Mouse (Mus musculus) bone marrow macrophage, adult 2 months (primary cell): ENCODE data around the gene Stard7. TPM values are rescaled to one million over a fixed set of nuclear protein-coding genes. Genes with fewer than 3 reads are reported as not detected.
A peak's percentile ranks its signal among the peaks of the same experiment; 100 is the strongest.

Experiments
- H3K27ac ChIP-seq: 2 replicates; pipeline ENCODE4 v1.5.1; 2012; ENCODE audit warnings: low read depth, low read length; ENCODE audit not compliant: insufficient read depth
- H3K4me1 ChIP-seq: 2 replicates; pipeline ENCODE4 v1.6.1; 2012; ENCODE audit warnings: low read length; ENCODE audit not compliant: control insufficient read depth, insufficient read depth
- H3K4me3 ChIP-seq: 2 replicates; pipeline ENCODE4 v1.5.1; 2012; ENCODE audit warnings: mild to moderate bottlenecking, low read length, moderate library complexity; ENCODE audit not compliant: insufficient read depth
- CTCF ChIP-seq: IDR thresholded peaks from 2 replicates; pipeline ENCODE4 v1.5.1; 2012; ENCODE audit warnings: low read depth, mild to moderate bottlenecking, low read length, moderate library complexity
- POLR2A ChIP-seq: IDR thresholded peaks from 2 replicates; pipeline ENCODE4 v1.6.1; 2012; ENCODE audit warnings: mild to moderate bottlenecking, low read depth, low read length, borderline replicate concordance
- polyA plus RNA-seq: library from polyadenylated mRNA; stranded (reverse); fragments of >200 nt; gene quantifications from 2 replicates; pipeline ENCODE4 v1.2.4, GENCODE M21; 2012; ENCODE audit not compliant: missing spikeins, insufficient read depth, insufficient read length

The Stard7 gene
- polyA plus RNA-seq, 1 experiment, result 35.5 TPM

DNA sequence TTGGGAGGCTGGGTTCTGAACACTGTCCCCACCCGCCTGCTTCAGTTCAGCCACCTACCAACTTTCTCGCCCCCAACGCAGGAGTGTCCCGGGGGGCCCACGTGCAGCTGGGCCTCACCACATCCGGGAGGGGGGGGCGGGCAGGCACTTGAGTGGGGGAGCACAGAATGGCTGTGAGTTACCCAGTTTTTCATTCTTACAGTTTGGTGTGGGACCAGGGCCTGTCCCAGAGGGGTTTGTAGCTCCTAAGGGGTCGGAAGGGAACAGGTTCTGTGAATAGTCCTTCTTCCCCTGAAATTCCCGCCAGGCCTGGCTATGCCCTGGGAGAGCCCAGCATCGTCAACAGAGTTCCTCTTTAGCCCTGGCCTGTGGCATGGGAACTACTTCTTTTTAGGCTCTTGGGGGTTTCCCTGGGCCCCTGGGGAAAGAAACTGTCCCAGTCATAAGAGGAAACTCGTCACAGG is 65.1 kb downstream of the Stard7 start:
- Histone ChIP-seq H3K4me1 (peaks cover 26% of the 10 kb centered on the region), H3K4me3 (no peak overlapping the region), H3K27ac (peak overlapping the region; percentile 24; the same call in 1 of the 2 replicates)
- TF ChIP-seq POLR2A (no peak), CTCF (no peak)

DNA sequence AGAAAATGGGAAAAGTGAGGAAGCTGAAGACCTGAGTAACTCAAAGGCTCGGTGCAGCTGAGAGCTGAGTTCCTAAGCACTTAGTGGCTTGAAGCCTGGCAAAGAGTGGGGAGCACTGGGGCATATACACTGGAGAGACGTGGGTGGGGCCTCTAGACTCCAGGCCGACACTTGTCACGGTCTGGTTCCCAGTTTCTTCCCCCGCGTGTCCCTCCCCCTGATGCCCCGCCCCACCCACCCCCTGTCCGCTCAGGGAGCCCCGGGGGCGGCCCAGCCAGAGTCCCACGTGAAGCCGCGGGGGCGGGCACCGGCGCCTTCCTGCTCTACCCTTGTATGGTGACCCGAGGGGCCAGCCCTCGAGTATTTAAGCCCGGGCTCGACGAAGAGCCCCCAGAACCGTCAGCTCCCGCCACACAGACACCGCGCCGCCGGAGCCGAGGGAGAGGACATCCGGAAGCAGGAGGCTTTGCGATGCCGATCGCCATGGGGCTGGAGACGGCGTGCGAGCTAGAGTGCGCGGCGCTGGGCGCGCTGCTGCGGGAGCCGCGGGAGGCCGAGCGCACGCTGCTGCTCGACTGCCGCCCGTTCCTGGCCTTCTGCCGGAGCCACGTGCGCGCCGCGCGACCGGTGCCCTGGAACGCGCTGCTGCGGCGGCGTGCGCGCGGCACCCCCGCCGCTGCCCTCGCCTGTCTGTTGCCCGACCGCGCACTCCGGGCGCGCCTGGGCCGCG is 65.9 kb downstream of the Stard7 start, which contains the start of gene Dusp2:
Dusp2 (plus strand) TSS at position 393 of the 730 bp plus-strand sequence.
- peak within 1 kb of the TSS; percentile 67 for H3K27ac ChIP-seq
- peak within 1 kb of the TSS; percentile 92 for H3K4me3 ChIP-seq
- no peak for TF ChIP-seq CTCF
- TF ChIP-seq POLR2A, result peak; percentile 86; the same call in 1 of the 2 replicates
- H3K4me1 ChIP-seq, result peaks cover 26% of the 10 kb centered on the region

DNA sequence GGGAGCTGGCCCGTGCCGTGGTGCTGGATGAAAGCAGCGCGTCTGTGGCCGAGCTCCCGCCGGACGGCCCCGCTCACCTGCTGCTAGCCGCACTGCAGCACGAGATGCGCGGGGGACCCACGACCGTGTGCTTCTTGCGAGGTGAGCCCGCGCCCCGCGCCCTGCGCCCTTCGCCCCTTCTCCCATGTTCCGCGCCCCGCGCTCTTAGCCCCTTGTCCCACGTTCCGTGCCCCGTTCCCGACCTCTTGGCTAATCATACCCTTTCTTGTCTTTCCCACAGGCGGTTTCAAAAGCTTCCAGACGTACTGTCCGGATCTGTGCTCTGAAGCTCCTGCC is 66.4 kb downstream of the Stard7 start:
- Histone ChIP-seq H3K27ac (peak overlapping the region; percentile 67), H3K4me3 (peak overlapping the region; percentile 92), H3K4me1 (peaks cover 26% of the 10 kb centered on the region)
- TF ChIP-seq CTCF (no peak), POLR2A (no peak)

DNA sequence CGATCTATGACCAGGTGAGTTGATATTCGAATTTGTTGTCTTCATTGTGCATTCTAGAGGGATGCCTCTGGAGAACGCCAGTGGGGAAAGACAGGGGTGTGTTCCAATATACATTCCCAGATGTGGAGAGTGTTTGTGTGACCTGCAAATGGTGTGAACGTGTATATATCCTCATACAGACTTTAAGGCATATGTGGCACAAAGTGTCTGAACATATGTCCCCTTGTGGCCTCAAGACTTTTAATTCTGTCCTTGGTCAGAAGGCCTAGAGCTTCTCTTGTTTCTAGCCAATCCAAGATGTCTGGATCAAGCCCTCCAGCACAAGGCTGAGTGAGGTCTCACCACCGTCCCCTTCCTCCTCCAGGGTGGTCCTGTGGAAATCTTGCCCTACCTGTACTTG is 66.9 kb downstream of the Stard7 start:
- no peak overlapping the region for H3K27ac ChIP-seq
- peaks cover 26% of the 10 kb centered on the region for H3K4me1 ChIP-seq
- TF ChIP-seq CTCF (no peak), POLR2A (no peak)

DNA sequence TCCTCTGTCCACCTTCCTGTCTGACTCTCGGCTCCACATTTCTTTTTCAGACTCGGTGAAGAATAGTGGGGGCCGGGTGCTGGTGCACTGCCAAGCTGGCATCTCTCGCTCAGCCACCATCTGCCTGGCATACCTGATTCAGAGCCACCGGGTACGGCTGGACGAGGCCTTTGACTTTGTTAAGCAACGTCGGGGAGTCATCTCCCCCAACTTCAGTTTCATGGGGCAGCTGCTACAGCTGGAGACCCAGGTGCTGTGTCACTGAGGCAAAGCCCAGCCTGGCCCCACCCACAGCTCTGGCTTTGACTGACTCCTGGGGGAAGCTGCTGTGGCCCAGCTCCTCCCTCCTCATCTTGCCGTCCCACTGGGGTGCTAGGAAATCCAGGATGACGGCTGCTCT is 67.5 kb downstream of the Stard7 start:
- peak overlapping the region; percentile 17; the same call in 1 of the 2 replicates for H3K27ac ChIP-seq
- H3K4me1 ChIP-seq, result peaks cover 26% of the 10 kb centered on the region
- H3K4me3 ChIP-seq, result peak overlapping the region; percentile 92
- no peak for TF ChIP-seq POLR2A
- no peak for TF ChIP-seq CTCF

More for the DNA sequence above, 66.9 kb downstream of the Stard7 start:
- peak overlapping the region; percentile 92 for H3K4me3 ChIP-seq

DNA sequence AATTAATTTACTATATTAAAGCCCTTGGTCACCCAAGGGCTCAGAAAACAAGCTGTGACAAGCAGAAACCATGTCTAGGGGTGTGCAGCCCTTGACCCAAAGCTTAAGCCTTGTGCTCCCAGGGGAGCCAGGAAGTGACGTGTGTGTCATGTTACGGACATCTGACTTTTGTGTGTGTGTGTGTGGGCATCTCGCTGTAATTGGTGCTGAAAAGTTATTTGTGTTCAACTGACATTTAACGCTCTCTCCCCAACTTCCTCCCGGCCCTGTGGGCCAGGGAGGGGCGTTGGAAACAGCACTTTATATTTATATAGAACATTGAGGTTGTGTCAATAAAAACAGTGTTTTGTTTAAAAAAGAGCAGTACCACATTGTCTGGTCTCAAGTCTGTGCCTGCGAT is 68.0 kb downstream of the Stard7 start:
- TF ChIP-seq POLR2A, result no peak
- TF ChIP-seq CTCF, result no peak
- Histone ChIP-seq H3K4me3 (no peak overlapping the region), H3K27ac (peak overlapping the region; percentile 17; the same call in 1 of the 2 replicates), H3K4me1 (peaks cover 26% of the 10 kb centered on the region)

DNA sequence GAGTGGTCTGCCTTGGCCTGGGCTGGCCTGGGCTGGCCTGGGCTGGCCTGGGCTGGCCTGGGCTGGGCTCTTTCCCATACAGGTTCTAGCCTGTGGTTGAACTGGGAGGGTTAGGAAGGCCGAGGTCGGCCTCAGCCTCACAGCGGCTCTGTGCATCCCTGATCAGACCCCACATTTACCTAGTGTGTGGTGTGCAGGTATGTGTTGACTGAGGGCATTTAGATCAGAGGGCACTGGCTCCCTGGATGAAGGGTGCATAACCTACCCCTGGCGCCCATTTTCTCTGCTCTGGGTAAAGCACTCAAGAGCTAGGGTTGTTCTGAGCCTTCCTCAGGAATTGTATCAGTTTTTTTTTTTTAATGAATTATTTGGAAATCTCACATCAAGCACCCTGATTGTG is 68.4 kb downstream of the Stard7 start, which contains the start of gene Astl:
Astl (plus strand) TSS at position 224 of the 400 bp plus-strand sequence.
- Histone ChIP-seq H3K4me1 (peaks cover 26% of the 10 kb centered on the region), H3K4me3 (peak within 1 kb of the TSS; percentile 92), H3K27ac (peak within 1 kb of the TSS; percentile 17; the same call in 1 of the 2 replicates)
- TF ChIP-seq POLR2A (no peak), CTCF (no peak)

DNA sequence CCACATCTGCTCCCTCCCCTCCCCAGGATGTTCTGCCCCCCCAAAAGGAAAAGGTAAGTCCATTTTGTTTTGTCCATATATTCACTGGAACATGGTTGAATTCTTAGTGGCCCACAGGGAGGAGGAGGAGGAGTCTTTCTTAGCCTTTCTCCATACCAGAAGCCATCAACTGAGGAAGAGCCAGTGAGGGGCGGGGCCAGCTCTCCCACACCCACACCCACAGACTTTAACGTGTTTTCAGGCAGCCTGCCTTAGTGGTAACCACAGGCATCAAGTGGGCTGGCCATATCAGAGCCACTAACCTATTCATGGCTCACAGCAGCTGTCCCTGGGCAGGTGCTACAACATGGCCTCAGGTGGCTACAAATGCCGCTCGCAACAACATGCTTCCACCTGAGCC is 68.8 kb downstream of the Stard7 start:
- H3K4me3 ChIP-seq, result no peak overlapping the region
- H3K27ac ChIP-seq, result no peak overlapping the region
- TF ChIP-seq POLR2A (no peak), CTCF (no peak)
- peaks cover 26% of the 10 kb centered on the region for H3K4me1 ChIP-seq

DNA sequence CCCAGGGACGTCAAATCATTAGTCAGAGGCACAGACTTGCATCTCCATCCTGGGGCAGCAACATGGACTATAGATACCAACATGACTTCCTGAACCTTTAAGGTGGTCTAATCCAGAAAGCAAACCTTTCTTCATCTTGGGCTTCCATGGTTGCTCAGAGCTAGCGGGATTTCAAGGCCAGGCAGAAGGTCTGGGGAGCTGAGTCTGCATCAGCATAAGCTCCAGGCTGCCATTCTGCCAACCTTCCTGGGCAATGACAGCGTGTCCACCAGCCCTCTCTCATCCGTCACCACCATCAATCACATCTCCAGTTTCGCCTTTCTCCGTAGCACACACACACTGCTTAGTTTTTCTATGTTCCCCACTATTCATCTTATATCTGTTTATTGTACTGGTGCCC is 69.2 kb downstream of the Stard7 start:
- H3K27ac ChIP-seq, result no peak overlapping the region
- no peak overlapping the region for H3K4me3 ChIP-seq
- H3K4me1 ChIP-seq, result peaks cover 23% of the 10 kb centered on the region
- no peak for TF ChIP-seq POLR2A
- no peak for TF ChIP-seq CTCF

DNA sequence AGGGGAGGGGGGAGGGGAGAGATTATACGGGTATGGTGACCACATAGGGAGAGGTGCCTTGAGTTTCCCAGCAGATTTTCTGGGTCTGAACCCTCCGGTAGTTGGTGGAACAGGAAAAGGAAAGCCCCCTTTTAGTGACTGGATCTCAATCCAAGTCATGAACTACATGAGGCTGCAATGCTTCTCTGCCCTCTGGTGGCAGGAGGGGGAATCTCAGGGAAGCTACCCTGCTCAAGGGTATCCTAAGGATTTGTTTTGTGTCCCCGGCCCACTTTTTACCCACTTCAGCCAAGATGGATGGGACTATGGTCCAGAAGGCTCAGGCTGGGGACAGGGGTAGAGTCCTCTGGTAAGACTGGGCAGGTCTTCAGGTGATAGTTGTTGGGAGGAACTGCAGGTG is 71.1 kb downstream of the Stard7 start:
- no peak overlapping the region for H3K27ac ChIP-seq
- peaks cover 11% of the 10 kb centered on the region for H3K4me1 ChIP-seq

More for the DNA sequence above, 71.1 kb downstream of the Stard7 start:
- no peak overlapping the region for H3K4me3 ChIP-seq
- TF ChIP-seq POLR2A, result no peak
- TF ChIP-seq CTCF, result peak; percentile 95
